Mouse (Mus musculus): ENCODE measurements at regions not wholly inside any gene's neighbourhood (a gene's known extent, or its start where the extent isn't known, plus 50 kb on each side); places are given as distances from the start of the nearest gene placed in this dataset.

DNA sequence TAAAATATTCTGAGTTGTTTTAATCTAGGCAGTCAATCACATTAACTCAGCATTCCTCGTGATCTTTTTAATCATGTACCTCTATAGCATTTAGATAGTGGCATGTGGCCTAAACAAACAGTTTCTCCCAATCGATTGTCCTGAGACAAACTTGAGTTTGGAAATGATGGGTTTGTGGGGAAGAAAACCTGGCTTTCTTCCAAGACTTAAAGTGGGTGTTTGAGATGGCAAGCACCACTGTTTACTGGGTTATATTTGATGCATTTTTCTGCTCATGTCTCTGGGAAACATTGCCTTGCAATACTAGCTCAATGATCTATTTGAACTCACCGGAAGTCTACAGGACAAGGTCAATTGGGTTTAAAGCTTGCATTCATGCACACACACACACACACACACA, 88.2 kb upstream of the Tnc start:
- TF ChIP-seq EP300 (IDR thresholded peaks at IDR 0.05) (no peak), CTCF (IDR thresholded peaks at IDR 0.05) (no peak)
